Mouse (Mus musculus) hindbrain, embryonic 12.5 days (tissue): ENCODE data around the gene Arhgap1. TPM values are rescaled to one million over a fixed set of nuclear protein-coding genes. Genes with fewer than 3 reads are reported as not detected.
"Not testable (repeated sequence)": the region's sequence is repeated elsewhere in the genome, so short reads cannot be mapped to it uniquely, and the experiment has no call there.

Experiments
- ATAC-seq: fragments of 200-750 bp; cut with Nextera tagmentation; 2 replicates; pipeline ENCODE4 v1.8.0; 2017; ENCODE audit warnings: moderate TSS enrichment; ENCODE audit not compliant: low FRiP score
- H3K27ac ChIP-seq: fragments of 300-500 bp; sonication (generic); 2 replicates; pipeline ENCODE4 v1.5.1; 2016; ENCODE audit warnings: mild to moderate bottlenecking
- H3K27me3 ChIP-seq: fragments of 300-500 bp; sonication (generic); 2 replicates; pipeline ENCODE4 v1.6.1; 2016; ENCODE audit warnings: mild to moderate bottlenecking
- H3K36me3 ChIP-seq: fragments of 300-500 bp; sonication (generic); 2 replicates; pipeline ENCODE4 v1.6.1; 2016; ENCODE audit warnings: mild to moderate bottlenecking
- H3K4me1 ChIP-seq: fragments of 300-500 bp; sonication (generic); 2 replicates; pipeline ENCODE4 v1.6.1; 2016
- H3K4me2 ChIP-seq: fragments of 300-500 bp; sonication (generic); replicated peaks from 2 replicates; pipeline ENCODE4 v1.6.1; 2016; ENCODE audit warnings: mild to moderate bottlenecking
- H3K4me3 ChIP-seq: fragments of 300-500 bp; sonication (generic); 2 replicates; pipeline ENCODE4 v1.5.1; 2016; ENCODE audit warnings: mild to moderate bottlenecking
- H3K9ac ChIP-seq: fragments of 300-500 bp; sonication (generic); 2 replicates; pipeline ENCODE4 v1.6.1; 2016; ENCODE audit warnings: mild to moderate bottlenecking, moderate library complexity
- H3K9me3 ChIP-seq: fragments of 300-500 bp; sonication (generic); replicated peaks from 2 replicates; pipeline ENCODE4 v1.6.1; 2016; ENCODE audit warnings: mild to moderate bottlenecking
- WGBS: fragments of 180-500 bp; shearing (Covaris S2); methylation state at CpG from one replicate; pipeline ENCODE4 v1.1.7; 2016; 5-methylcytosine and 5-hydroxymethylcytosine counted together
- polyA plus RNA-seq: library from polyadenylated mRNA; unstranded; fragments of >200 nt; fragmentation: Nextera tagmentation; extraction: Ambion mirVana; gene quantifications from 2 replicates; pipeline ENCODE4 v1.2.1, GENCODE M21; 2016

Arhgap1 gene
- 93.6 and 98.3 TPM in 2 replicates for polyA plus RNA-seq

DNA sequence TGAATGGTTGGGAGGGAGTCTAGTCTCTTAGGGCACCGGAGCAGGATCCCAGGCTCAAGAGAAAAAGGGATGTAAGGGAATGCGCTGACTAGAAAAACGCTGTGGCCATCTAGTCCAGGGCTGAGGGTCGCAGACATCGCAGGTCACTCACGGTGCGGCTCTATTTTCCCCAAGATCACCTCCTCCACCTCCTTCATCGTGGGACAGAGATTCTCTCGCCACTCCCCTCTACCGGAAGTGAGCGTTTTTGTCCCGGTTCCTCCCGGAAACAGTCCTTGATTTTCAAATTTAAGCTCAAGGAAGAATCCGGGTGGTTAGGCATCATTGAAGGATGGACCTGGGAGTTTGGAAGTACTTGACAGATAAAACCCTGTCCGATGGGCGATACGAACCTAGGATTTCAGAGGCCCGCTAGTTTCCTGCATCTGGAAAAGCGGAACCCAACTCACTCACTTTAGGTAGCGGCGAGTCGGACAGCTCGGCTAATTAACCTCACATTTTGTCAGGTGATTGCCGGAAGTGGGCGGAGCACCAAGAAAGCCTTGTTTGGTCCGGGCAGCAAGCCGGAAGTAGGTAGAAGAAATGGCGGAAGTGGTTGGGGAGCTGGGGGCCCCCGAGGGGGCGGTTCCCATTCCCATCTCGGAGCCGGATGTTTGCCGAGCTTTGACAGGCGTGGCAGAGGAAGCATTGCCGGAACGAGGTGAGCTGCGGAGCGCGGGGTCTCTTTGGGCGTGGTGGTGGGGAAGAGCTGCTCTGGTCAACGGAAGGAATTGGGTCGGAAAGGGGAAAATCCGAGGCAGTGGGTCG, at the start of gene Arhgap1, which contains the start of gene Zfp408:
Gene Arhgap1, plus strand, starts transcription at position 308 of the 807 bp plus-strand sequence.
Gene Zfp408, minus strand, starts transcription at position 239 of the 807 bp plus-strand sequence.
- 0% methylated on average over 44 of the region's 44 CpGs for WGBS
- Histone ChIP-seq H3K27me3 (no peaks in the 10 kb centered on the region), H3K4me1 (peaks cover 20% of the 10 kb centered on the region), H3K4me2 (peak within 1 kb of the TSS; percentile 91), H3K27ac (peak within 1 kb of the TSS; percentile 76), H3K9ac (peak within 1 kb of the TSS; percentile 97), H3K9me3 (no peaks in the 10 kb centered on the region), H3K36me3 (peaks cover 50% of the 10 kb centered on the region), H3K4me3 (peak within 1 kb of the TSS; percentile 91)
- ATAC-seq: peak; percentile 93

DNA sequence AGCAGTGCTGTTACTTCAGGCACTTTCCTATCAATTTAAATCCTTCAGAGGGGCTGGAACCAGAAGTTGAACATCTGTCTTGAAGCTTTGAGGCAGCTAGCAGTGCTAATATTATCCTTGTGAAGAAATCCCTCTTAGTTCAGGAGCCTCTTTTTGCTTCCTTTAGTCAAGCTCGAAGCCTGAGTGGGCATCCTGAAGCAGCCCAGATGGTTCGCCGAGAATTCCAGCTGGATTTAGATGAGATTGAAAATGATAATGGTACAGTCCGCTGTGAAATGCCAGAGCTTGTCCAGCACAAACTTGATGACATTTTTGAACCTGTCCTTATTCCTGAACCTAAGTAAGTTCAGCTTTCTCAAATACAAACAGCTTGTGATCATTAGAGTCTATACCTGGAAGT, 49.2 kb upstream of the Arhgap1 start:
- H3K9me3 ChIP-seq: no peaks in the 10 kb centered on the region
- H3K27ac ChIP-seq: no peak overlapping the region
- no peak overlapping the region for H3K9ac ChIP-seq
- peaks cover 86% of the 10 kb centered on the region for H3K36me3 ChIP-seq
- ATAC-seq: no peak
- H3K27me3 ChIP-seq: no peaks in the 10 kb centered on the region
- 98% methylated on average over 4 of the region's 4 CpGs for WGBS
- no peaks in the 10 kb centered on the region for H3K4me1 ChIP-seq
- no peak overlapping the region for H3K4me3 ChIP-seq
- H3K4me2 ChIP-seq: no peak overlapping the region

DNA sequence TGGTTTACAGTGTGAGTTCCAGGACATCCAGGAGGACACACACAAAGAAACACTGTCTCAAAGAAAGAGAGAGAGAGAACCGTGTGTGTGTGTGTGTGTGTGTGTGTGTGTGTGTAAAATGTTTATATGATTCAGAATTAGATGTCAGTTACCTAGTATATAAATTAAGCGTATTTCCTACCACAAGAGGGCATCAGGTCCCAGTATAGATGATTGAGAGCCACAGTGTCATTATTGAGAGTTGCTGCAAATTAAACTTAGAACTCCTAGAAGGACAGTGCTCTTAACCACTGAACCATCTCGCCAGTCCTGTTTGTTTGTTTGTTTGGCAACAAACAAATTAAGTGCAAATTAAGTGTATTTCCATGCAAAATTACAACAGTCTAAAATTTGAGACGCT, 47.3 kb upstream of the Arhgap1 start:
- H3K4me1 ChIP-seq: no peaks in the 10 kb centered on the region
- H3K9ac ChIP-seq: no peak overlapping the region
- H3K27ac ChIP-seq: no peak overlapping the region
- ATAC-seq: no peak
- 88% methylated on average over 4 of the region's 4 CpGs for WGBS
- no peaks in the 10 kb centered on the region for H3K27me3 ChIP-seq
- H3K4me2 ChIP-seq: no peak overlapping the region
- no peak overlapping the region for H3K4me3 ChIP-seq
- no peaks in the 10 kb centered on the region for H3K9me3 ChIP-seq
- peaks cover 84% of the 10 kb centered on the region for H3K36me3 ChIP-seq

DNA sequence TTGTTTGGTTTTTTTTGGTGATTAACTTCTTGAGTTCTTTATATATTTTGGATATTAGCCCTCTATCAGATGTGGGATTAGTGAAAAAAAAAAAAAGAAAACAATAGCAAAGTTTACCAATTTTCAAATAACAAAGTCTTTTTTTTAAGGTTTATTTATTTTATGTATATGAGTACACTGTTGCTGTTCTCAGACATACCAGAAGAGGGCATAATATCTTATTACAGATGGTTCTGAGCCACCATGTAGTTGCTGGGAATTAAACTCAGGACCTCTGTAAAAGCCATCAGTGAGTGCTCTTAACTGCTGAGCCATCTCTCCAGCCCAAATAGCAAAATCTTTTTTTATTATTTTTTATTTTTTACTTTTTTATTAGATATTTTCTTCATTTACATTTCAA, 40.3 kb upstream of the Arhgap1 start:
- not testable (repeated sequence) for H3K9ac ChIP-seq, H3K4me3 ChIP-seq, H3K27me3 ChIP-seq, ATAC-seq, H3K27ac ChIP-seq, H3K4me1 ChIP-seq, H3K4me2 ChIP-seq, H3K9me3 ChIP-seq
- peaks cover 65% of the 10 kb centered on the region for H3K36me3 ChIP-seq

DNA sequence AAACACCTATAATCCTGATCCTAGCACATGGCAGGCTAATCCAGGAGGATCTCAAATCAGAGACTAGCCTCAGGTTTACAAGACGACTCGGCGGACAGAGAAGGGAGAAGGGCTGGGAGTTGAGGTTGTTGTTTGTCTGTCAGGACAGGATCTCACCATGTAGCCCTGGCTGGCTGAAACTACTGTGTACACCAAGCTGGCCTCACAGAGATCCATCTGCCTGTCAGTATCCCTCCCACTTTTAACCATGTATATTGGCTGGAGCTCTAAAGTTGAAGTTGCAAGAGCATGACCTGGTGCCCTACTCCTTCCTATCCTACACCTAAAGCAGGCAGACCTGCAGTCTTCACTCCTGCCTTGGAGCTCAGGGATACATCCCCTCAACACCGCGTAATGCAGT, 27.3 kb upstream of the Arhgap1 start:
- no peak overlapping the region for H3K9ac ChIP-seq
- no peak overlapping the region for H3K4me2 ChIP-seq
- peaks cover 57% of the 10 kb centered on the region for H3K36me3 ChIP-seq
- no peaks in the 10 kb centered on the region for H3K4me1 ChIP-seq
- no peaks in the 10 kb centered on the region for H3K9me3 ChIP-seq
- H3K27ac ChIP-seq: no peak overlapping the region
- H3K4me3 ChIP-seq: no peak overlapping the region
- no peaks in the 10 kb centered on the region for H3K27me3 ChIP-seq
- 95% methylated on average over 5 of the region's 5 CpGs for WGBS
- no peak for ATAC-seq

DNA sequence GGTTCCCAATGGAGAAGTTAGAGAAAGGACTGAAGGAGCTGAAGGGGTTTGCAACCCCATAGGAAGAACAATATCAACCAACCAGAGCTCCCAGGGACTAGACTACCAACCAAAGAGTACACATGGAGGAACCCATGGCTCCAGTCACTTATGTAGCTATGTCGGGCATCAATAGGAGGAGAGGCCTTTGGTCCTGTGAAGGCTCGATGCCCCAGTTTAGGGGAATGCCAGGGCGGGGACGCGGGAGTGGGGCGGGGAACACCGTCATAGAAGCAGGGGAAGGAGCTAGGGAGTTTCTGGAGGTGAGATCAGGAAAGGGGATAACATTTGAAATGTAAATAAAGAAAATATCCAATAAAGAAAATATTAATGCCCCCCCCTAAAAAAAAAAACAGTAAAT, 26.3 kb upstream of the Arhgap1 start:
- not testable (repeated sequence) for H3K4me2 ChIP-seq, H3K4me3 ChIP-seq, H3K9ac ChIP-seq, H3K27me3 ChIP-seq, H3K27ac ChIP-seq, ATAC-seq, H3K4me1 ChIP-seq, H3K9me3 ChIP-seq
- H3K36me3 ChIP-seq: peaks cover 47% of the 10 kb centered on the region
- WGBS: 93% methylated on average over 7 of the region's 7 CpGs

DNA sequence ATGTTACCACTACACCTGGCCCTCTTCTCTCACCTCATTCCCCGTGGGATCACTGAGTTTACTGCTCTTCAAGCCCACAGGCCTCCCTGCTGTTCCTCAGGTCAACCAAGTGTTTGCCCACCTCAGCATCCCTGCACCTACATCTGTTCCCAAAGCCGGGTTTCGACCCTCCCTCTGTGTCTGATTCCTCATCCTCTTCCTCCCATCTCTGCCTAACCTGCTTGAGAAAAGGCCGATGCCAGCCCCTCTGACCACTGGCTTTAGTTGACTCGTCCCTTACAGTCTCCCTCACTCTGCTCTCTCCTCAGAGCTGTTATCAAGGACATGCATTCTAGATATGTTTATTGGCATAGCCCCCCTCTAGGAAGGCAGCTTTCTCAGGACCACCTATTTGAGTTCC, 22.2 kb upstream of the Arhgap1 start:
- ATAC-seq: no peak

DNA sequence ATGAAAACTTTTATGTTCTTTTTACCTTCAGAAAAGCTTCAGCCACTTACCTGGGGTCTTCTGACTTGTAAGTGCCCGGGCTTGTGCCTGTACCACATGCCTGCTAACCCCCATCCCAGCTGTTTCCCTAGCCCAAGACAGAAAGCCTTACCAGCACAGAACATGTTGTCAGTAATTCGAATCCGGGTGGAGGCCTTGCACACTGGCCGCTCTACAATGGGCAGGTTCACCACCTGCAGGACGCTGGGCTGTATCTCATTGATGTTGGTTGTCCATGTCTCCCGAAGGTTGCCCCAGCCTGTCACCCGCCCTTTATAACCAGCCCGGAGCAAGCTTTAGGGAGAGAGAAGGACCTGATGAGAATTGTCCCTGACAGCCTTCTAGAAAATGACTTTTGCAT, 21.5 kb upstream of the Arhgap1 start:
- Histone ChIP-seq H3K4me2 (no peak overlapping the region), H3K4me3 (no peak overlapping the region), H3K36me3 (peaks cover 6% of the 10 kb centered on the region; the same call in 1 of the 2 replicates), H3K9me3 (no peaks in the 10 kb centered on the region), H3K9ac (no peak overlapping the region), H3K27ac (no peak overlapping the region), H3K27me3 (no peaks in the 10 kb centered on the region), H3K4me1 (no peaks in the 10 kb centered on the region)
- ATAC-seq: no peak
- 92% methylated on average over 8 of the region's 8 CpGs for WGBS

More for the DNA sequence above, 22.2 kb upstream of the Arhgap1 start:
- no peak overlapping the region for H3K4me2 ChIP-seq
- no peaks in the 10 kb centered on the region for H3K9me3 ChIP-seq
- WGBS: 79% methylated on average over 5 of the region's 5 CpGs
- H3K4me1 ChIP-seq: no peaks in the 10 kb centered on the region
- no peak overlapping the region for H3K4me3 ChIP-seq
- no peaks in the 10 kb centered on the region for H3K27me3 ChIP-seq
- H3K9ac ChIP-seq: no peak overlapping the region; the same call in 1 of the 2 replicates
- H3K27ac ChIP-seq: no peak overlapping the region
- peaks cover 11% of the 10 kb centered on the region; the same call in 1 of the 2 replicates for H3K36me3 ChIP-seq

DNA sequence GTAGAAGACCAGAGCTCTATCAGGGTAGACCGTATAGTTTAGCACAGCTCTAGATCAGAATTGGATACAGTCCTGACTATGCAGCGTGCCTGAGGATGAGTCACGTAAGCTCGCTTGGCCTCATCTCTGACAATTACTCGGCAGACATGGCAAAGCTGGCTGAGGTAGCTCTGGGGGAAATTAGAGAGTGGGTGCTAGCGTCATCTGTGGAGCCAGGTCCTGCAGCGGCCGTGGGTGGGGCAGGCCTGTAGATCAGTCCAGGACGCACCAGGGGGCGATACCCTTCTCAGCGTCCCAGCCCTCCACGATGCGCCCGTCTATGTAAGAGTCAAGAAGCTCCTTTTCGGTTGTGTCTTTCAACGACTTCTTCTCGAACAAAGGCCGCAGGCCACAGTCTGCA, 20.0 kb upstream of the Arhgap1 start:
- Histone ChIP-seq H3K27ac (no peak overlapping the region), H3K9ac (no peak overlapping the region)

DNA sequence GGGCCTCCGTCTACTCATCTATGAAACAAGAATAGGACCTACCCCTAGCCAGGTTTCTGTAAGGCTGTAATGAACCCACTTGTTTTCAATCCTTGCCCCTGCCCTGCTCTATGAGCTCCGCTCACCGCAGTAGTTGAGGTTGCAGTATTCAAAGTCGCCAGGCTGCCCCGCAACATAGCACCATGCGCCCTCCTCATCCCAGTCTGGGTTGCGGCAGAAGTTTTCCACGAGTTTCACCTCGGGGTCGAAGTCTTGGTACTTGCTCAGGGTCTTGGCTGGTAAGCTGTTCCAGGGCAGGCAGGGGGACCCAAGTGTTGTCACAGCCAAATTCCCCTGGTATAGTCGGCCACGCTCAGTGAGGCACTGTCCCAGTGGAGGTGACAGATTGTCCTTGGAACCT, 19.3 kb upstream of the Arhgap1 start:
- H3K36me3 ChIP-seq: no peaks in the 10 kb centered on the region
- H3K9me3 ChIP-seq: no peaks in the 10 kb centered on the region
- no peak overlapping the region for H3K27ac ChIP-seq
- no peaks in the 10 kb centered on the region for H3K27me3 ChIP-seq
- H3K4me2 ChIP-seq: no peak overlapping the region
- H3K4me1 ChIP-seq: no peaks in the 10 kb centered on the region
- ATAC-seq: no peak
- H3K4me3 ChIP-seq: no peak overlapping the region
- H3K9ac ChIP-seq: no peak overlapping the region
- 94% methylated on average over 12 of the region's 12 CpGs for WGBS

More for the DNA sequence above, 20.0 kb upstream of the Arhgap1 start:
- Histone ChIP-seq H3K4me2 (no peak overlapping the region), H3K9me3 (no peaks in the 10 kb centered on the region), H3K4me3 (no peak overlapping the region), H3K36me3 (no peaks in the 10 kb centered on the region), H3K27me3 (no peaks in the 10 kb centered on the region), H3K4me1 (no peaks in the 10 kb centered on the region)
- WGBS: 86% methylated on average over 18 of the region's 18 CpGs
- no peak for ATAC-seq

DNA sequence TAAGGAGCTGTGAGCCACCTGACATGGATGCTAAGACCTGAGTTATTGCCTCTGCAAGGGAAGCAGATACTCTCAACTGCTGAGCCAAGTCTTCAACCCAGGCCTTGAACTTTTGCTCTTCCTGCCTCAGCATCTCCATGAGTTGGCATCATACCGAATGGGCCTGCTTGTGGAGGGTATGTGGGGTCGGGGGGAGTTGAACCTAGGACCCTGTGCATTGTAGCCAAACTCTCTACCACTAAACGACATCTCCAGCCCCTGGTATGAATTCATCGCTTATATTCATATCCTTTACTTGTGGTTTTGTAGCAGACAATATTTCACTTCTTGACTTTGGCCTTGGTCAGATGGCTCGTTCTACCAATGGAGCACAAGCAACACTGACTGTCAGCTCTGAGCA, 17.8 kb upstream of the Arhgap1 start:
- H3K9me3 ChIP-seq: no peaks in the 10 kb centered on the region
- H3K27me3 ChIP-seq: no peaks in the 10 kb centered on the region
- H3K4me1 ChIP-seq: no peaks in the 10 kb centered on the region
- no peak overlapping the region for H3K27ac ChIP-seq
- 81% methylated on average over 5 of the region's 5 CpGs for WGBS
- no peaks in the 10 kb centered on the region for H3K36me3 ChIP-seq
- no peak overlapping the region for H3K9ac ChIP-seq
- ATAC-seq: no peak
- no peak overlapping the region for H3K4me2 ChIP-seq
- H3K4me3 ChIP-seq: no peak overlapping the region

DNA sequence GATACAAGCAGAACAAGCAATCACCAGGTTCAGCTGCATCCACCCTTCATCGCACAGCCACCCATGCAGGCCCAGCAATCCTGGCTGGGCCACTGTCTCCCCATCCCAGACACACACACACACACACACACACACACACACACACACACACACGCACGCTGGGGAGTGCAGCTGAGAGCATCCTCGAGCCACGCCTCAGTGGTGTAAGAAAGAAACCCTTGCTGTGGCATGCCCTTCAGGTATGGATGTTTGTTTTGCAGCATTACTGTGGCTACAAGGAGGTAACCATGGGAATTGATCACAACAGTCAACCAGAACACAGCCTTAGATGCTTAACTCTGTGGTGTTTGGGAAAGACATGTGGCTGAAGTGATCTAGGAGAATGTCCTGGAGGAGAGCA, 17.3 kb upstream of the Arhgap1 start:
- no peak for ATAC-seq
- H3K4me3 ChIP-seq: no peak overlapping the region
- WGBS: 88% methylated on average over 5 of the region's 5 CpGs

More for the DNA sequence above, 17.3 kb upstream of the Arhgap1 start:
- Histone ChIP-seq H3K4me1 (no peaks in the 10 kb centered on the region), H3K9ac (no peak overlapping the region), H3K4me2 (no peak overlapping the region), H3K9me3 (no peaks in the 10 kb centered on the region), H3K27ac (no peak overlapping the region), H3K36me3 (no peaks in the 10 kb centered on the region), H3K27me3 (no peaks in the 10 kb centered on the region)
